Mouse (Mus musculus) CH12.LX (cell line): Measurements from ENCODE around the gene Cox17.

Experiments used
- CTCF ChIP-seq, 2 experiments: IDR thresholded peaks in 1 of 2; conservative IDR thresholded peaks in 1 of 2; 2 replicates each; pipeline ENCODE4 v1.5.1; 2011 to 2012; ENCODE audit warnings: low read depth in 2 of 2, low read length in 2 of 2, improper control_type of control experiment in 1 of 2, inconsistent platforms in 1 of 2, mild to moderate bottlenecking in 1 of 2, moderate library complexity in 1 of 2
- EP300 ChIP-seq: IDR thresholded peaks from 2 replicates; pipeline ENCODE4 v1.6.1; 2011; ENCODE audit warnings: low read length, improper control_type of control experiment
- KAT2A ChIP-seq: IDR thresholded peaks from 2 replicates; pipeline ENCODE4 v1.6.1; 2012; ENCODE audit warnings: low read length, improper control_type of control experiment, inconsistent platforms; ENCODE audit not compliant: insufficient replicate concordance
- MAZ ChIP-seq: IDR thresholded peaks from 2 replicates; pipeline ENCODE4 v1.6.1; 2012; ENCODE audit warnings: low read depth, mild to moderate bottlenecking, inconsistent platforms, low read length, improper control_type of control experiment, moderate library complexity
- POLR2A ChIP-seq: IDR thresholded peaks from 2 replicates; pipeline ENCODE4 v1.6.1; 2011; ENCODE audit warnings: low read depth, mild to moderate bottlenecking, improper control_type of control experiment, low read length
- SMC3 ChIP-seq: IDR thresholded peaks from 2 replicates; pipeline ENCODE4 v1.6.1; 2011; ENCODE audit warnings: low read depth, low read length, improper control_type of control experiment
- ZMIZ1 ChIP-seq: IDR thresholded peaks from 2 replicates; pipeline ENCODE4 v1.6.1; 2012; ENCODE audit warnings: low read depth, mild to moderate bottlenecking, inconsistent platforms, low read length, improper control_type of control experiment

DNA sequence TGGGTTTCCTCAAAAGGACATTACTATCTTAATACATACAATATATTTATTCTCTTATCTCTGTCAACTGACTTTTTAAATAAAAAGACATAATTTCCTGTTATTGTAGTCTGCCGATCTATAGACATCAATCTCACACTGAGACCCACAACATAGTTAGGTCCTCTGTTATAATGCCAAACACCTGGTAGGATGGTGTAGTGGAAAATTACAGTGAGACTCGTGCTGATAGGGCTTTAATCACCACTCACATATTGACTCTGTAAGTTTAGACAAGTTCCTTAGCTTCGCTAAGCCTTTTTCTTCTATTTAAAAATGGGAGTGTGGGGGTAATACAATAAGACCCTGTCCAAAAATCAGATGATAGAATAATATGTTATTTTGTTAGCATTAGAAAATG is 13.1 kb downstream of the Cox17 start:
- TF ChIP-seq CTCF (conservative IDR thresholded peaks at IDR 0.05 in 1 of 2, IDR thresholded peaks at IDR 0.05 in 1 of 2; ENCODE audit: low read depth in 2 of 2, low read length in 2 of 2) (no peak), MAZ (no peak), SMC3 (no peak), ZMIZ1 (no peak), POLR2A (no peak), EP300 (no peak), KAT2A (no peak)
